ENCODE assay signal across 27 mouse cellular contexts in the genomic region with DNA sequence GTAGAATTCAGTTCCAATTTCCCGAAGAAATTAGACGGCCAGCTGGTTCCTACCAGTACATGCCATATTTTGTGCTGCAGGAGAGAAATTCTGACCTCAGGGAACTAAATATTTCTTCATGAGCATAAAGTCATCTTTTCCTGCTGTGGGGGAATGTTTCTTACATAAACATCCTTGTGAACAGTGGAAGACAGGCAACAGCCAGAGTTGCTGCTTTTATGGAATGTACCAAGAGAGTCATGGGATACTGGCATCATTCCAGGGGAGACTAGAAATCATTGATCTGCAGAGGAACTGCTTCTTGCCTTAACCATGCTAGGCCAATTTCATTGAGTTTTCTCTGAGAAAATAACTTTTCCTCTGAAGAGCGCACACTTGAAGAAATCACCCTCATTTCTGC.
A peak's percentile ranks its signal among the peaks of the same experiment; 100 is the strongest.
DNase-seq lines count a peak whose midpoint lies in the region; ATAC-seq and TF ChIP-seq lines count a peak whose summit lies in the region.
"Had no signal": no experiment of that assay in that cellular context is flagged by ENCODE, and none has a peak within 500 bp of the region (broad histone marks: within the 10 kb centered on the region; RNA-seq: fewer than 3 reads in every experiment).

No protein-coding gene starts in this region.

- H3K4me1 ChIP-seq in embryonic facial prominence, embryonic 14.5 days (ENCODE audit: control insufficient read depth, insufficient read depth, low read length): no peaks in the 10 kb centered on the region
- no peaks in the 10 kb centered on the region for H3K4me1 ChIP-seq in embryonic facial prominence, embryonic 10.5 days
- H3K4me1 ChIP-seq in kidney, postnatal 0 days (replicated peaks; ENCODE audit: insufficient read depth, low read length): no peaks in the 10 kb centered on the region
- no peaks in the 10 kb centered on the region for H3K4me1 ChIP-seq in kidney, embryonic 16.5 days (ENCODE audit: insufficient read depth, low read length)
- H3K4me1 ChIP-seq: embryonic facial prominence, embryonic 15.5 days; hindbrain, embryonic 10.5 days; intestine, embryonic 15.5 days; limb, embryonic 12.5 days; liver, embryonic 12.5 days; midbrain, embryonic 10.5 days; neural tube, embryonic 15.5 days; stomach, embryonic 15.5 days had no signal

- no peak overlapping the region for H3K4me3 ChIP-seq in embryonic facial prominence, embryonic 14.5 days (ENCODE audit: low read depth, low read length)
- no peak overlapping the region for H3K4me3 ChIP-seq in embryonic facial prominence, embryonic 10.5 days
- no peak overlapping the region for H3K4me3 ChIP-seq in kidney, postnatal 0 days (replicated peaks; ENCODE audit: low read depth, low read length)
- H3K4me3 ChIP-seq in kidney, embryonic 16.5 days (ENCODE audit: low read length): no peak overlapping the region
- H3K4me3 ChIP-seq: embryonic facial prominence, embryonic 15.5 days; hindbrain, embryonic 10.5 days; intestine, embryonic 15.5 days; layer of hippocampus, adult 2 months; limb, embryonic 12.5 days; liver, embryonic 12.5 days; midbrain, embryonic 10.5 days; neural tube, embryonic 15.5 days; stomach, embryonic 15.5 days had no signal

- ATAC-seq in embryonic facial prominence, embryonic 14.5 days (ENCODE audit: low read depth): no peak
- ATAC-seq in kidney, postnatal 0 days (replicated peaks; ENCODE audit: low FRiP score, low read depth): no peak
- ATAC-seq in kidney, embryonic 16.5 days (ENCODE audit: low FRiP score, low TSS enrichment): no peak
- ATAC-seq: forebrain, embryonic 16.5 days; hindbrain, embryonic 16.5 days; intestine, embryonic 15.5 days; liver, embryonic 12.5 days had no signal

- H3K36me3 ChIP-seq in embryonic facial prominence, embryonic 14.5 days (ENCODE audit: control insufficient read depth, insufficient read depth, low read length): no peaks in the 10 kb centered on the region
- H3K36me3 ChIP-seq in embryonic facial prominence, embryonic 10.5 days (replicated peaks): no peaks in the 10 kb centered on the region
- no peaks in the 10 kb centered on the region for H3K36me3 ChIP-seq in kidney, postnatal 0 days (ENCODE audit: insufficient read depth, low read length)
- H3K36me3 ChIP-seq in kidney, embryonic 16.5 days (ENCODE audit: insufficient read depth, low read length): no peaks in the 10 kb centered on the region
- H3K36me3 ChIP-seq: embryonic facial prominence, embryonic 15.5 days; hindbrain, embryonic 10.5 days; intestine, embryonic 15.5 days; limb, embryonic 12.5 days; liver, embryonic 12.5 days; midbrain, embryonic 10.5 days; neural tube, embryonic 15.5 days; stomach, embryonic 15.5 days had no signal

- TF ChIP-seq CTCF in kidney, postnatal 0 days (IDR thresholded peaks at IDR 0.05; ENCODE audit: low read depth): no peak

- DNase-seq in embryonic facial prominence, embryonic 14.5 days (ENCODE audit: low spot score): peak; percentile 50
- no peak for DNase-seq in embryonic facial prominence, embryonic 10.5 days (ENCODE audit: low spot score)
- DNase-seq in kidney, postnatal 0 days (ENCODE audit: low spot score): peak; percentile 61
- peak; percentile 8 for DNase-seq in kidney, postnatal 10 days
- peak; percentile 9 for DNase-seq in lung, postnatal 25 days (ENCODE audit: low spot score)
- no peak for DNase-seq in retina, embryonic 14.5 days (ENCODE audit: low spot score)
- DNase-seq: adrenal gland, postnatal 10 days; cerebellum, adult 8-10 months; cerebellum, postnatal 36 days; embryo, embryonic 11 days; gastrocnemius, postnatal 14 days; heart, adult 11 months; layer of hippocampus, postnatal 36 days; thymus, postnatal 25 days had no signal

- no peaks in the 10 kb centered on the region for H3K9me3 ChIP-seq in embryonic facial prominence, embryonic 14.5 days (ENCODE audit: control insufficient read depth, low read length)
- H3K9me3 ChIP-seq in embryonic facial prominence, embryonic 10.5 days: no peaks in the 10 kb centered on the region
- no peaks in the 10 kb centered on the region for H3K9me3 ChIP-seq in kidney, postnatal 0 days (replicated peaks; ENCODE audit: low read length)
- H3K9me3 ChIP-seq in kidney, embryonic 16.5 days (ENCODE audit: low read length): no peaks in the 10 kb centered on the region
- H3K9me3 ChIP-seq: embryonic facial prominence, embryonic 15.5 days; hindbrain, embryonic 10.5 days; intestine, embryonic 15.5 days; limb, embryonic 12.5 days; liver, embryonic 12.5 days; midbrain, embryonic 10.5 days; neural tube, embryonic 15.5 days; stomach, embryonic 15.5 days had no signal

- WGBS in embryonic facial prominence, embryonic 14.5 days: 85% methylated on average over 3 of the region's 3 CpGs
- 92% methylated on average over 3 of the region's 3 CpGs for WGBS in embryonic facial prominence, embryonic 10.5 days
- 71% methylated on average over 3 of the region's 3 CpGs for WGBS in kidney, postnatal 0 days
- 67% methylated on average over 3 of the region's 3 CpGs for WGBS in kidney, embryonic 16.5 days

- H3K9ac ChIP-seq in embryonic facial prominence, embryonic 14.5 days (ENCODE audit: low read depth, low read length): no peak overlapping the region
- no peak overlapping the region for H3K9ac ChIP-seq in kidney, postnatal 0 days (ENCODE audit: low read depth, low read length)
- no peak overlapping the region for H3K9ac ChIP-seq in kidney, embryonic 16.5 days (replicated peaks; ENCODE audit: low read length)
- H3K9ac ChIP-seq: embryonic facial prominence, embryonic 15.5 days; intestine, embryonic 15.5 days; limb, embryonic 12.5 days; liver, embryonic 12.5 days; neural tube, embryonic 15.5 days; stomach, embryonic 15.5 days had no signal

- no peaks in the 10 kb centered on the region for H3K27me3 ChIP-seq in embryonic facial prominence, embryonic 14.5 days (replicated peaks; ENCODE audit: control insufficient read depth, insufficient read depth, low read length)
- H3K27me3 ChIP-seq in embryonic facial prominence, embryonic 10.5 days (replicated peaks; ENCODE audit: low read depth, poor library complexity, severe bottlenecking): no peaks in the 10 kb centered on the region
- H3K27me3 ChIP-seq in kidney, postnatal 0 days (ENCODE audit: insufficient read depth, low read length): no peaks in the 10 kb centered on the region
- H3K27me3 ChIP-seq in kidney, embryonic 16.5 days (ENCODE audit: insufficient read depth, low read length): no peaks in the 10 kb centered on the region
- H3K27me3 ChIP-seq: embryonic facial prominence, embryonic 15.5 days; intestine, embryonic 15.5 days; limb, embryonic 12.5 days; liver, embryonic 12.5 days; neural tube, embryonic 15.5 days; stomach, embryonic 15.5 days had no signal

- H3K27ac ChIP-seq in embryonic facial prominence, embryonic 14.5 days (replicated peaks; ENCODE audit: low read depth, low read length): no peak overlapping the region
- H3K27ac ChIP-seq in embryonic facial prominence, embryonic 10.5 days (replicated peaks): no peak overlapping the region
- H3K27ac ChIP-seq in kidney, postnatal 0 days: 0 out of 2 replicates have a peak overlapping the region, but pooled peaks have one; percentile 2
- no peak overlapping the region for H3K27ac ChIP-seq in kidney, embryonic 16.5 days (ENCODE audit: low read length)
- H3K27ac ChIP-seq: embryonic facial prominence, embryonic 15.5 days; hindbrain, embryonic 10.5 days; intestine, embryonic 15.5 days; layer of hippocampus, adult 2 months; limb, embryonic 12.5 days; liver, embryonic 12.5 days; midbrain, embryonic 10.5 days; neural tube, embryonic 15.5 days; stomach, embryonic 15.5 days had no signal

- H3K4me2 ChIP-seq in embryonic facial prominence, embryonic 14.5 days (ENCODE audit: low read depth, low read length): no peak overlapping the region
- H3K4me2 ChIP-seq in kidney, postnatal 0 days (ENCODE audit: low read length): no peak overlapping the region
- H3K4me2 ChIP-seq in kidney, embryonic 16.5 days (replicated peaks; ENCODE audit: low read depth, low read length): no peak overlapping the region
- H3K4me2 ChIP-seq: embryonic facial prominence, embryonic 15.5 days; heart, embryonic 11.5 days; intestine, embryonic 15.5 days; limb, embryonic 12.5 days; liver, embryonic 12.5 days; neural tube, embryonic 15.5 days; stomach, embryonic 15.5 days had no signal

Comparison
In these comparisons a context has a peak if more than half of its experiments do, and no peak if none do; other contexts are left out.
1. DNase-seq: peak in embryonic facial prominence, embryonic 14.5 days (single experiment), kidney, postnatal 0 days (single experiment), kidney, postnatal 10 days (single experiment) and lung, postnatal 25 days (single experiment); none in embryonic facial prominence, embryonic 10.5 days (single experiment) and retina, embryonic 14.5 days (single experiment).